ENCODE assay signal across 25 mouse cellular contexts in the genomic region with DNA sequence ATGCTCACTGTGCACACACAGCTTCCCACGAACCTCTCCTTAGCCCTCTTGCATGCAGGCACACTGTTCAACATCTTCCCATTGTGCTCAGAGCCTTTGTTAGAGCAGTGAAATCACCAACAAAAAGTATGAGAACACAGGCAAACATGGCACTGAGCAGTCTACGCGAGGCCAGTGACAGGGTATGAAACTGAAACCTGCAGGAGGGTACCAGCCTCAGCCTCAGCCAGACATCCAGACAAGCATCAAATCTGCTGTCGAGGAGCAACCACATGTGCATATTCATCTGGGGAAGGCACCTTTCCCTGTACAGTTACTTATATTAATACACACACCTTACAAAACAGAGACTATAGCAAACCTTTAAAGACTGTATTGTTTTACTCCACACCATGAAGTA. TPM values are rescaled to one million over a fixed set of nuclear protein-coding genes. Genes with fewer than 3 reads are reported as not detected.
DNase-seq lines count a peak whose midpoint lies in the region; ATAC-seq and TF ChIP-seq lines count a peak whose summit lies in the region.
"Had no signal": no experiment of that assay in that cellular context is flagged by ENCODE, and none has a peak within 500 bp of the region (broad histone marks: within the 10 kb centered on the region; RNA-seq: fewer than 3 reads in every experiment).

No protein-coding gene starts in this region.

- ATAC-seq in megakaryocyte, adult 5-6 weeks (ENCODE audit: poor library complexity, severe bottlenecking): no peak
- ATAC-seq: forebrain, embryonic 13.5 days; forebrain, embryonic 16.5 days; Patski had no signal

- H3K36me3 ChIP-seq in megakaryocyte, embryonic 14.5 days (replicated peaks; ENCODE audit: low read length): peaks cover 99% of the 10 kb centered on the region

- no peaks in the 10 kb centered on the region for H3K27me3 ChIP-seq in megakaryocyte, embryonic 14.5 days (replicated peaks)
- H3K27me3 ChIP-seq: forebrain, embryonic 13.5 days; heart, embryonic 13.5 days; hindbrain, embryonic 12.5 days; hindbrain, embryonic 15.5 days; Patski had no signal

- H3K9me3 ChIP-seq in megakaryocyte, embryonic 14.5 days: no peaks in the 10 kb centered on the region
- H3K9me3 ChIP-seq: forebrain, embryonic 10.5 days; forebrain, embryonic 13.5 days; G1E; heart, embryonic 10.5 days; heart, embryonic 13.5 days; hindbrain, embryonic 12.5 days; hindbrain, embryonic 15.5 days had no signal

- TF ChIP-seq CTCF in layer of hippocampus, adult 2 months (conservative IDR thresholded peaks at IDR 0.05): no peak

- peaks cover 14% of the 10 kb centered on the region for H3K4me1 ChIP-seq in megakaryocyte, embryonic 14.5 days
- H3K4me1 ChIP-seq: forebrain, embryonic 10.5 days; forebrain, embryonic 13.5 days; hindbrain, embryonic 12.5 days; hindbrain, embryonic 15.5 days had no signal

- peak overlapping the region; percentile 73 for H3K27ac ChIP-seq in layer of hippocampus, adult 2 months
- H3K27ac ChIP-seq: forebrain, embryonic 10.5 days; forebrain, embryonic 13.5 days; heart, adult 2 months; heart, embryonic 10.5 days; heart, embryonic 13.5 days; hindbrain, embryonic 12.5 days; hindbrain, embryonic 15.5 days had no signal

- no peak for DNase-seq in layer of hippocampus, adult 2 months (ENCODE audit: low spot score in 2 of 2)
- no peak for DNase-seq in layer of hippocampus, adult 11-12 months (ENCODE audit: low spot score)
- DNase-seq in B cell, adult 2 months: peak; percentile 22 to 25
- peak; percentile 51 for DNase-seq in induced T-regulatory cell, adult 2 months (ENCODE audit: low read depth)
- no peak for DNase-seq in urinary bladder, postnatal 10 days (ENCODE audit: low spot score)
- DNase-seq in urinary bladder, postnatal 25 days (ENCODE audit: low spot score): no peak
- DNase-seq: adrenal gland, postnatal 10 days; adrenal gland, postnatal 36 days; cerebellum, adult 8-10 months; cerebellum, postnatal 10 days; cerebellum, postnatal 36 days; gastrocnemius, postnatal 10 days; gastrocnemius, postnatal 36 days; heart, adult 2 months had no signal

- no peak overlapping the region for H3K4me3 ChIP-seq in layer of hippocampus, adult 2 months
- peak overlapping the region; percentile 1 for H3K4me3 ChIP-seq in megakaryocyte, embryonic 14.5 days (replicated peaks)
- H3K4me3 ChIP-seq: forebrain, embryonic 10.5 days; forebrain, embryonic 13.5 days; heart, adult 2 months; heart, embryonic 10.5 days; heart, embryonic 13.5 days; hindbrain, embryonic 12.5 days; hindbrain, embryonic 15.5 days had no signal

RNA-seq across cellular contexts. Expression of a gene that starts 27.6 kb away (rescaled TPM):
- total RNA-seq in layer of hippocampus, adult 2 months (2021): 10 to 100 TPM; 39.6 to 48.8 TPM
- polyA plus RNA-seq in megakaryocyte, embryonic 14.5 days (2012; ENCODE audit: insufficient read depth, low replicate concordance): 99.9 and 118 TPM in 2 replicates
- total RNA-seq in megakaryocyte, adult 5-6 weeks (2015): 169 and 170 TPM in 2 replicates
- total RNA-seq in megakaryocyte, adult 5-6 weeks (2017): 204 and 225 TPM in 2 replicates

RNA-seq across cellular contexts. Expression of a gene that starts 28.4 kb away (rescaled TPM):
- 10 to 100 TPM; 45.7 to 47.5 TPM for total RNA-seq in layer of hippocampus, adult 2 months (2021)
- 48.3 and 136 TPM in 2 replicates for polyA plus RNA-seq in megakaryocyte, embryonic 14.5 days (2012; ENCODE audit: insufficient read depth, low replicate concordance)
- total RNA-seq in megakaryocyte, adult 5-6 weeks (2015): 93.8 and 97.0 TPM in 2 replicates
- total RNA-seq in megakaryocyte, adult 5-6 weeks (2017): 87.1 and 107 TPM in 2 replicates

RNA-seq across cellular contexts. Expression of a gene that starts 39.3 kb away (rescaled TPM):
- 10 to 100 TPM; 12.7 to 19.3 TPM for total RNA-seq in layer of hippocampus, adult 2 months (2021)
- polyA plus RNA-seq in megakaryocyte, embryonic 14.5 days (2012; ENCODE audit: insufficient read depth, low replicate concordance): 7.0 and 10.0 TPM in 2 replicates
- 2.6 and 3.0 TPM in 2 replicates for total RNA-seq in megakaryocyte, adult 5-6 weeks (2015)
- 6.9 and 7.6 TPM in 2 replicates for total RNA-seq in megakaryocyte, adult 5-6 weeks (2017)

RNA-seq across cellular contexts. Expression of a gene that starts 56.1 kb away (rescaled TPM):
- 10 to 100 TPM; 23.6 to 27.3 TPM for total RNA-seq in layer of hippocampus, adult 2 months (2021)
- 38.6 and 56.2 TPM in 2 replicates for polyA plus RNA-seq in megakaryocyte, embryonic 14.5 days (2012; ENCODE audit: insufficient read depth, low replicate concordance)
- 268 and 269 TPM in 2 replicates for total RNA-seq in megakaryocyte, adult 5-6 weeks (2015)
- 135 and 141 TPM in 2 replicates for total RNA-seq in megakaryocyte, adult 5-6 weeks (2017)

Comparison
In these comparisons a context has a peak if more than half of its experiments do, and no peak if none do; other contexts are left out.
1. DNase-seq: peak in B cell, adult 2 months (2 of 2) and induced T-regulatory cell, adult 2 months (single experiment); none in layer of hippocampus, adult 2 months (0 of 2), layer of hippocampus, adult 11-12 months (single experiment), urinary bladder, postnatal 10 days (single experiment) and urinary bladder, postnatal 25 days (single experiment).